Mouse (Mus musculus) liver, embryonic 16.5 days (tissue): Measurements from ENCODE around the gene Cpsf4. TPM values are rescaled to one million over a fixed set of nuclear protein-coding genes. Genes with fewer than 3 reads are reported as not detected.
"Not testable (repeated sequence)": the region's sequence is repeated elsewhere in the genome, so short reads cannot be mapped to it uniquely, and the experiment has no call there.

Experiments used
- ATAC-seq: fragments of 200-750 bp; cut with Nextera tagmentation; 2 replicates; pipeline ENCODE4 v1.8.0; 2017; ENCODE audit warnings: low read depth, mild to moderate bottlenecking, moderate number of reproducible peaks, moderate library complexity
- H3K27ac ChIP-seq: fragments of 300-500 bp; sonication (generic); 2 replicates; pipeline ENCODE4 v1.5.1; 2014; ENCODE audit warnings: mild to moderate bottlenecking, low read length
- H3K27me3 ChIP-seq: fragments of 300-500 bp; sonication (generic); 2 replicates; pipeline ENCODE4 v1.6.1; 2014; ENCODE audit warnings: low read depth, low read length, mixed read lengths; ENCODE audit not compliant: control insufficient read depth, insufficient read depth
- H3K36me3 ChIP-seq: fragments of 300-500 bp; sonication (generic); 2 replicates; pipeline ENCODE4 v1.6.1; 2014; ENCODE audit warnings: mild to moderate bottlenecking; ENCODE audit not compliant: control insufficient read depth, insufficient read depth
- H3K4me1 ChIP-seq: fragments of 300-500 bp; sonication (generic); 2 replicates; pipeline ENCODE4 v1.6.1; 2014; ENCODE audit warnings: low read depth, low read length, mixed read lengths; ENCODE audit not compliant: control insufficient read depth
- H3K4me2 ChIP-seq: fragments of 300-500 bp; sonication (generic); 2 replicates; pipeline ENCODE4 v1.6.1; 2014; ENCODE audit warnings: low read depth, low read length, mixed read lengths
- H3K4me3 ChIP-seq: fragments of 300-500 bp; sonication (generic); 2 replicates; pipeline ENCODE4 v1.5.1; 2014; ENCODE audit warnings: low read depth, mild to moderate bottlenecking, low read length
- H3K9ac ChIP-seq: fragments of 300-500 bp; sonication (generic); 2 replicates; pipeline ENCODE4 v1.6.1; 2014; ENCODE audit warnings: low read depth, low read length
- H3K9me3 ChIP-seq: fragments of 300-500 bp; sonication (generic); replicated peaks from 2 replicates; pipeline ENCODE4 v1.6.1; 2016; ENCODE audit warnings: low read length; ENCODE audit not compliant: control insufficient read depth
- whole genome bisulfite sequencing: fragments of 180-500 bp; shearing (Covaris S2); extraction: QIAGEN DNeasy Blood & Tissue Kit; methylation state at CpG from one replicate; pipeline ENCODE4 v1.1.7; 2014; ENCODE audit not compliant: insufficient replicate concordance; 5-methylcytosine and 5-hydroxymethylcytosine counted together
- polyA plus RNA-seq: library from polyadenylated mRNA; unstranded; fragments of >200 nt; fragmentation: Nextera tagmentation; extraction: Ambion mirVana; gene quantifications from 2 replicates; pipeline ENCODE4 v1.2.1, GENCODE M21; 2015

Cpsf4 gene
- 22.7 and 24.0 TPM in 2 replicates for polyA plus RNA-seq

GRCm38 (mm10) chr5:145166536-145167305 lies at the start of gene Cpsf4, which contains the start of gene Ptcd1:
Gene Cpsf4 (plus strand): TSS chr5:145167213.
Gene Ptcd1 (minus strand): TSS chr5:145167108.
- WGBS, result under 1% methylated on average over 47 of the region's 51 CpGs
- peak; percentile 95 for ATAC-seq
- Histone ChIP-seq H3K4me2 (peak within 1 kb of the TSS; percentile 84), H3K4me3 (peak within 1 kb of the TSS; percentile 98), H3K27me3 (no peaks in the 10 kb centered on the region), H3K9ac (peak within 1 kb of the TSS; percentile 99), H3K27ac (peak within 1 kb of the TSS; percentile 82), H3K4me1 (peaks cover 19% of the 10 kb centered on the region), H3K36me3 (peaks cover 16% of the 10 kb centered on the region), H3K9me3 (no peaks in the 10 kb centered on the region)

- Histone ChIP-seq H3K9me3 (0 out of 2 replicates have a peak, but pooled peaks cover 2% of the 10 kb centered on the region), H3K4me3 (no peak overlapping the region), H3K36me3 (no peaks in the 10 kb centered on the region; the same call in 1 of the 2 replicates), H3K27ac (no peak overlapping the region), H3K27me3 (no peaks in the 10 kb centered on the region), H3K4me1 (peaks cover 9% of the 10 kb centered on the region; the same call in 1 of the 2 replicates), H3K9ac (no peak overlapping the region), H3K4me2 (no peak overlapping the region)
- WGBS, result 62% methylated on average over 6 of the region's 6 CpGs
- no peak for ATAC-seq
These were observed 49.0 kb upstream of the Cpsf4 start for GRCm38 (mm10) chr5:145118005-145118404.

GRCm38 (mm10) chr5:145118461-145118860 lies 48.6 kb upstream of the Cpsf4 start:
- no peak overlapping the region for H3K4me2 ChIP-seq
- no peak overlapping the region for H3K27ac ChIP-seq
- no peak overlapping the region for H3K9ac ChIP-seq
- H3K27me3 ChIP-seq, result no peaks in the 10 kb centered on the region
- no peak overlapping the region for H3K4me3 ChIP-seq
- 0 out of 2 replicates have a peak, but pooled peaks cover 2% of the 10 kb centered on the region for H3K9me3 ChIP-seq
- no peaks in the 10 kb centered on the region; the same call in 1 of the 2 replicates for H3K36me3 ChIP-seq
- WGBS, result 72% methylated on average over 5 of the region's 5 CpGs
- no peak for ATAC-seq
- H3K4me1 ChIP-seq, result peaks cover 9% of the 10 kb centered on the region; the same call in 1 of the 2 replicates

- peaks cover 6% of the 10 kb centered on the region; the same call in 1 of the 2 replicates for H3K4me1 ChIP-seq
- H3K27me3 ChIP-seq, result no peaks in the 10 kb centered on the region
- ATAC-seq, result no peak
- peaks cover 5% of the 10 kb centered on the region; the same call in 1 of the 2 replicates for H3K36me3 ChIP-seq
- H3K4me2 ChIP-seq, result no peak overlapping the region
- H3K4me3 ChIP-seq, result no peak overlapping the region
- no peak overlapping the region for H3K9ac ChIP-seq
- no peak overlapping the region for H3K27ac ChIP-seq
- 0 out of 2 replicates have a peak, but pooled peaks cover 2% of the 10 kb centered on the region for H3K9me3 ChIP-seq
- 84% methylated on average over 2 of the region's 2 CpGs for WGBS
These were observed 47.6 kb upstream of the Cpsf4 start for GRCm38 (mm10) chr5:145119385-145119784.

- no peak overlapping the region for H3K4me3 ChIP-seq
- H3K4me1 ChIP-seq, result no peaks in the 10 kb centered on the region; the same call in 1 of the 2 replicates
- H3K36me3 ChIP-seq, result peaks cover 13% of the 10 kb centered on the region
- 0 out of 2 replicates have a peak, but pooled peaks cover 2% of the 10 kb centered on the region for H3K9me3 ChIP-seq
- 55% methylated on average over 7 of the region's 7 CpGs for WGBS
- no peaks in the 10 kb centered on the region for H3K27me3 ChIP-seq
- no peak overlapping the region for H3K4me2 ChIP-seq
- H3K9ac ChIP-seq, result no peak overlapping the region
- no peak overlapping the region for H3K27ac ChIP-seq
- ATAC-seq, result no peak
These were observed 46.1 kb upstream of the Cpsf4 start for GRCm38 (mm10) chr5:145120921-145121320.

GRCm38 (mm10) chr5:145123396-145123795 lies 43.6 kb upstream of the Cpsf4 start:
- H3K9ac ChIP-seq, result no peak overlapping the region
- H3K9me3 ChIP-seq, result 0 out of 2 replicates have a peak, but pooled peaks cover 2% of the 10 kb centered on the region
- no peak for ATAC-seq
- H3K4me2 ChIP-seq, result no peak overlapping the region
- no peaks in the 10 kb centered on the region for H3K27me3 ChIP-seq
- H3K4me3 ChIP-seq, result no peak overlapping the region
- 88% methylated on average over 19 of the region's 19 CpGs for WGBS
- no peak overlapping the region for H3K27ac ChIP-seq
- no peaks in the 10 kb centered on the region for H3K4me1 ChIP-seq
- H3K36me3 ChIP-seq, result peaks cover 25% of the 10 kb centered on the region

- Histone ChIP-seq H3K4me1 (peaks cover 2% of the 10 kb centered on the region), H3K9ac (no peak overlapping the region), H3K4me2 (no peak overlapping the region), H3K9me3 (no peaks in the 10 kb centered on the region), H3K4me3 (no peak overlapping the region), H3K27ac (no peak overlapping the region), H3K36me3 (peaks cover 46% of the 10 kb centered on the region), H3K27me3 (no peaks in the 10 kb centered on the region)
- no peak for ATAC-seq
- WGBS, result 81% methylated on average over 9 of the region's 9 CpGs
These were observed 40.4 kb upstream of the Cpsf4 start for GRCm38 (mm10) chr5:145126580-145126979.

- Histone ChIP-seq H3K36me3 (peaks cover 68% of the 10 kb centered on the region), H3K9me3 (no peaks in the 10 kb centered on the region), H3K9ac (no peak overlapping the region), H3K4me2 (no peak overlapping the region), H3K27ac (no peak overlapping the region), H3K27me3 (no peaks in the 10 kb centered on the region), H3K4me1 (peaks cover 2% of the 10 kb centered on the region), H3K4me3 (no peak overlapping the region)
- WGBS, result 87% methylated on average over 4 of the region's 4 CpGs
- no peak for ATAC-seq
These were observed 37.9 kb upstream of the Cpsf4 start for GRCm38 (mm10) chr5:145129124-145129523.

- H3K27ac ChIP-seq, H3K9me3 ChIP-seq, H3K4me1 ChIP-seq, H3K4me2 ChIP-seq, H3K9ac ChIP-seq, H3K4me3 ChIP-seq, ATAC-seq, H3K27me3 ChIP-seq: not testable (repeated sequence)
- peaks cover 68% of the 10 kb centered on the region for H3K36me3 ChIP-seq
- 65% methylated on average over 4 of the region's 6 CpGs for WGBS
These were observed 37.2 kb upstream of the Cpsf4 start for GRCm38 (mm10) chr5:145129773-145130172.
